Mouse (Mus musculus) neural tube, embryonic 15.5 days (tissue): ENCODE measurements at regions not wholly inside any gene's neighbourhood (a gene's known extent, or its start where the extent isn't known, plus 50 kb on each side); places are given as distances from the start of the nearest gene placed in this dataset.
"Not testable (repeated sequence)": the region's sequence is repeated elsewhere in the genome, so short reads cannot be mapped to it uniquely, and the experiment has no call there.

ENCODE experiments used
- ATAC-seq: fragments of 200-750 bp; cut with Nextera tagmentation; 2 replicates; pipeline ENCODE4 v1.8.0; 2017; ENCODE audit warnings: mild to moderate bottlenecking, moderate TSS enrichment, moderate library complexity; ENCODE audit not compliant: low FRiP score
- H3K27ac ChIP-seq: fragments of 300-500 bp; sonication (generic); replicated peaks from 2 replicates; pipeline ENCODE4 v1.5.1; 2015; ENCODE audit warnings: mild to moderate bottlenecking, inconsistent platforms
- H3K27me3 ChIP-seq: fragments of 300-500 bp; sonication (generic); replicated peaks from 2 replicates; pipeline ENCODE4 v1.6.1; 2015; ENCODE audit warnings: inconsistent platforms
- H3K36me3 ChIP-seq: fragments of 300-500 bp; sonication (generic); 2 replicates; pipeline ENCODE4 v1.6.1; 2015; ENCODE audit warnings: inconsistent platforms
- H3K4me1 ChIP-seq: fragments of 300-500 bp; sonication (generic); 2 replicates; pipeline ENCODE4 v1.6.1; 2015; ENCODE audit warnings: inconsistent platforms
- H3K4me2 ChIP-seq: fragments of 300-500 bp; sonication (generic); 2 replicates; pipeline ENCODE4 v1.6.1; 2015; ENCODE audit warnings: inconsistent platforms, mild to moderate bottlenecking, moderate library complexity
- H3K4me3 ChIP-seq: fragments of 300-500 bp; sonication (generic); replicated peaks from 2 replicates; pipeline ENCODE4 v1.5.1; 2015; ENCODE audit warnings: mild to moderate bottlenecking, inconsistent platforms
- H3K9ac ChIP-seq: fragments of 300-500 bp; sonication (generic); replicated peaks from 2 replicates; pipeline ENCODE4 v1.6.1; 2015; ENCODE audit warnings: mild to moderate bottlenecking, inconsistent platforms
- H3K9me3 ChIP-seq: fragments of 300-500 bp; sonication (generic); replicated peaks from 2 replicates; pipeline ENCODE4 v1.6.1; 2016; ENCODE audit warnings: inconsistent platforms
- whole genome bisulfite sequencing: fragments of 180-500 bp; shearing (Covaris S2); methylation state at CpG from one replicate; pipeline ENCODE4 v1.1.7; 2015; ENCODE audit warnings: mixed read lengths; 5-methylcytosine and 5-hydroxymethylcytosine counted together

GRCm38 (mm10) chr10:49985038-49985437, 196.5 kb upstream of the Grik2 start:
- no peaks in the 10 kb centered on the region for H3K36me3 ChIP-seq
- no peaks in the 10 kb centered on the region for H3K4me1 ChIP-seq
- no peak overlapping the region for H3K4me2 ChIP-seq
- no peaks in the 10 kb centered on the region for H3K9me3 ChIP-seq
- H3K27me3 ChIP-seq = no peaks in the 10 kb centered on the region
- H3K9ac ChIP-seq = no peak overlapping the region
- no peak overlapping the region for H3K4me3 ChIP-seq
- ATAC-seq = no peak; the same call in 1 of the 2 replicates
- H3K27ac ChIP-seq = no peak overlapping the region
- WGBS = 64% methylated on average over 2 of the region's 2 CpGs

- H3K27me3 ChIP-seq = no peaks in the 10 kb centered on the region
- no peak overlapping the region for H3K9ac ChIP-seq
- no peak overlapping the region for H3K4me3 ChIP-seq
- H3K36me3 ChIP-seq = no peaks in the 10 kb centered on the region
- H3K9me3 ChIP-seq = no peaks in the 10 kb centered on the region
- peak; percentile 53 for ATAC-seq
- H3K4me1 ChIP-seq = no peaks in the 10 kb centered on the region
- H3K4me2 ChIP-seq = no peak overlapping the region
- no peak overlapping the region; the same call in 1 of the 2 replicates for H3K27ac ChIP-seq
Observed at GRCm38 (mm10) chr10:49952434-49952833, 163.9 kb upstream of the Grik2 start.

GRCm38 (mm10) chr10:49937305-49937704, 148.7 kb upstream of the Grik2 start:
- WGBS = 77% methylated on average over 2 of the region's 2 CpGs
- ATAC-seq, H3K9me3 ChIP-seq, H3K9ac ChIP-seq, H3K27me3 ChIP-seq, H3K4me3 ChIP-seq, H3K4me1 ChIP-seq, H3K4me2 ChIP-seq, H3K27ac ChIP-seq, H3K36me3 ChIP-seq: not testable (repeated sequence)

GRCm38 (mm10) chr10:49909206-49909605, 120.6 kb upstream of the Grik2 start:
- H3K4me3 ChIP-seq, H3K27me3 ChIP-seq, H3K27ac ChIP-seq, H3K9me3 ChIP-seq, H3K4me2 ChIP-seq, H3K4me1 ChIP-seq, H3K9ac ChIP-seq, ATAC-seq, H3K36me3 ChIP-seq: not testable (repeated sequence)
- 67% methylated on average over 4 of the region's 4 CpGs for WGBS

GRCm38 (mm10) chr10:49908126-49908525, 119.6 kb upstream of the Grik2 start:
- H3K4me3 ChIP-seq, H3K4me1 ChIP-seq, H3K9me3 ChIP-seq, H3K4me2 ChIP-seq, H3K27ac ChIP-seq, H3K9ac ChIP-seq, H3K27me3 ChIP-seq, H3K36me3 ChIP-seq, ATAC-seq: not testable (repeated sequence)
- WGBS = 62% methylated on average over 1 of the region's 1 CpGs

- H3K9ac ChIP-seq, H3K4me3 ChIP-seq, H3K9me3 ChIP-seq, H3K36me3 ChIP-seq, ATAC-seq, H3K4me2 ChIP-seq, H3K27ac ChIP-seq, H3K4me1 ChIP-seq, H3K27me3 ChIP-seq: not testable (repeated sequence)
- 88% methylated on average over 1 of the region's 1 CpGs for WGBS
Observed at GRCm38 (mm10) chr10:49904626-49905025, 116.1 kb upstream of the Grik2 start.

- no peaks in the 10 kb centered on the region for H3K27me3 ChIP-seq
- no peaks in the 10 kb centered on the region for H3K9me3 ChIP-seq
- no peak for ATAC-seq
- H3K4me2 ChIP-seq = no peak overlapping the region
- H3K27ac ChIP-seq = no peak overlapping the region
- 75% methylated on average over 3 of the region's 3 CpGs for WGBS
- no peaks in the 10 kb centered on the region for H3K4me1 ChIP-seq
- no peak overlapping the region for H3K4me3 ChIP-seq
- H3K9ac ChIP-seq = no peak overlapping the region
- H3K36me3 ChIP-seq = no peaks in the 10 kb centered on the region
Observed at GRCm38 (mm10) chr10:49895436-49895835, 106.9 kb upstream of the Grik2 start.

- H3K27ac ChIP-seq = no peak overlapping the region
- H3K4me3 ChIP-seq = no peak overlapping the region
- no peaks in the 10 kb centered on the region for H3K36me3 ChIP-seq
- no peaks in the 10 kb centered on the region for H3K9me3 ChIP-seq
- no peak overlapping the region for H3K4me2 ChIP-seq
- H3K4me1 ChIP-seq = no peaks in the 10 kb centered on the region
- 76% methylated on average over 2 of the region's 2 CpGs for WGBS
- no peak for ATAC-seq
- H3K27me3 ChIP-seq = no peaks in the 10 kb centered on the region
- no peak overlapping the region for H3K9ac ChIP-seq
Observed at GRCm38 (mm10) chr10:49884106-49884505, 95.5 kb upstream of the Grik2 start.

GRCm38 (mm10) chr10:49883444-49883843, 94.9 kb upstream of the Grik2 start:
- Histone ChIP-seq H3K36me3 (no peaks in the 10 kb centered on the region), H3K4me2 (no peak overlapping the region), H3K27me3 (no peaks in the 10 kb centered on the region), H3K4me1 (no peaks in the 10 kb centered on the region), H3K9ac (no peak overlapping the region), H3K27ac (no peak overlapping the region), H3K4me3 (no peak overlapping the region), H3K9me3 (no peaks in the 10 kb centered on the region)
- ATAC-seq = no peak
- WGBS = 88% methylated on average over 1 of the region's 1 CpGs

- Histone ChIP-seq H3K4me3 (no peak overlapping the region), H3K9me3 (no peaks in the 10 kb centered on the region), H3K27me3 (no peaks in the 10 kb centered on the region), H3K9ac (no peak overlapping the region), H3K36me3 (no peaks in the 10 kb centered on the region), H3K4me1 (no peaks in the 10 kb centered on the region), H3K4me2 (no peak overlapping the region), H3K27ac (no peak overlapping the region)
- ATAC-seq = no peak
- 80% methylated on average over 3 of the region's 3 CpGs for WGBS
Observed at GRCm38 (mm10) chr10:49863800-49864199, 75.2 kb upstream of the Grik2 start.

- no peak for ATAC-seq
Observed at GRCm38 (mm10) chr10:49847686-49848085, 59.1 kb upstream of the Grik2 start.

GRCm38 (mm10) chr10:49844308-49844707, 55.7 kb upstream of the Grik2 start:
- Histone ChIP-seq H3K9ac (no peak overlapping the region), H3K36me3 (no peaks in the 10 kb centered on the region), H3K27ac (no peak overlapping the region), H3K4me2 (no peak overlapping the region), H3K27me3 (no peaks in the 10 kb centered on the region), H3K4me3 (no peak overlapping the region), H3K4me1 (no peaks in the 10 kb centered on the region), H3K9me3 (no peaks in the 10 kb centered on the region)
- ATAC-seq = no peak
- 82% methylated on average over 3 of the region's 3 CpGs for WGBS

More at GRCm38 (mm10) chr10:49847686-49848085, 59.1 kb upstream of the Grik2 start:
- Histone ChIP-seq H3K4me2 (no peak overlapping the region), H3K27me3 (no peaks in the 10 kb centered on the region), H3K9ac (no peak overlapping the region), H3K4me1 (no peaks in the 10 kb centered on the region), H3K4me3 (no peak overlapping the region), H3K36me3 (no peaks in the 10 kb centered on the region), H3K27ac (no peak overlapping the region), H3K9me3 (no peaks in the 10 kb centered on the region)
- WGBS = 84% methylated on average over 2 of the region's 2 CpGs
